Mouse (Mus musculus) left cerebral cortex, postnatal 14 days (tissue): ENCODE measurements around the gene Rbl1. TPM values are rescaled to one million over a fixed set of nuclear protein-coding genes. Genes with fewer than 3 reads are reported as not detected.
"Not testable (repeated sequence)": the region's sequence is repeated elsewhere in the genome, so short reads cannot be mapped to it uniquely, and the experiment has no call there.

ENCODE experiments used
- DNase-seq, 2 experiments: peaks; one replicate each; pipeline ENCODE4 v3.0.0; 2021 to 2022; ENCODE audit warnings: low spot score in 2 of 2, mixed read lengths in 1 of 2
- intact Hi-C: fragments of 180-260 bp; cut with DNase I; formaldehyde crosslinking; loops from one replicate; pipeline ENCODE4 v1.15.1; 2025
- long read RNA-seq, 2 experiments: library from polyadenylated mRNA; stranded (forward); transcript quantifications; one replicate each; pipeline ENCODE4 v2.0.0; 2021
- total RNA-seq, 2 experiments: library from RNA; stranded (reverse); gene quantifications; 2 replicates each; pipeline ENCODE4 v1.2.3; 2021

Rbl1 gene
- total RNA-seq, result 1 to 10 TPM; 1.7 to 1.8 TPM
- long read RNA-seq, experiment 1, full-length matches to known transcripts, result 1 of 2 reads
- long read RNA-seq, experiment 1, partial matches to known transcripts, result 0 of 2 reads
- long read RNA-seq, experiment 1, other reads (novel, unspliced or antisense), result 1 of 2 reads
- long read RNA-seq, experiment 2, full-length matches to known transcripts, result 1 of 1 reads
- long read RNA-seq, experiment 2, partial matches to known transcripts, result 0 of 1 reads
- long read RNA-seq, experiment 2, other reads (novel, unspliced or antisense), result 0 of 1 reads

DNA sequence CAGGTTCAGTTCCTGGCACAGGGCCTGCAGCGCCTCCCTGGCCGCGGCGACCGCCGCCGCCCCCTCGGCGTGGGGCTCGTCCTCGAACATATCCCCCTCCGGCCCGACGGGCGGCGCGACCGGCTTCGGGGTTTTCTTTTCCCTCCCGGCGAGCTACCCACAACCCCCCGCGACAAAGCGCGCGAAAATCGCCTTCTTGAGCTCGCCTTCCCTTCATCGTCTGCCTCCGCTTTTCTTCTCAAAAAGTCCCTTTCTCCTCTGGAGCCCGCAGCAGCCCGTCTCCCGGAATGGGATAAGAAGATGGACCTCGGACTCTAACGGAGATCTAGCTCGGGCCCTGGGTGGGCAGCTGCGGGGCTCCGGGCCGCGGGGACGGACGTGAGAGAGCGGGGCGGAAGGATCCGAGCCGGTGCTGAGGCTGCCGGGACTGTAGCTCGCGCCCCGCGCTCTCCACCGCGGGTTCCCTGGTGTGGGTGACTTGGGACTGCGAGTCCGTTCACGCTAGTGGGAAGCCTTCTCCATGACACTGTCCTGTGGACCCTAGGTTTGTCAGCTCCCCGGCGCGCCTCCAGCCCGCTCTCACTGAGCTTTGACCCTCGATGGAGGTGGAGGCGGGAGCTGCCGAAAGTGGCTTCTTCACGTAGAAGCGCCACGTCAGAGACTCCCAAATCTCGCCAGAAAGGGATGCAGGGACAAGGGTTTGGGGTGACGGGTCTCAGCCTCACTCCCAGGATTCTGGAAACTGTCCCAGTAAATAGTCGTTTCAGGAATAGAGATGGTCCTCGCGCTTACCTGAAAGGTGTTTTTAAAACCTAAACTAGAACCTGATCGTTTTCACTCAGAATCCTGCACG lies at the start of gene Rbl1:
TSS of gene Rbl1 (minus strand) at position 169 of the 853 bp plus-strand sequence.
- intact Hi-C loops, result loop anchor here (2.0 to 5.0 kb wide), 2 partner anchors 53 to 74 kb away; partner anchors contain the start of genes Mroh8 and Rpn2

DNA sequence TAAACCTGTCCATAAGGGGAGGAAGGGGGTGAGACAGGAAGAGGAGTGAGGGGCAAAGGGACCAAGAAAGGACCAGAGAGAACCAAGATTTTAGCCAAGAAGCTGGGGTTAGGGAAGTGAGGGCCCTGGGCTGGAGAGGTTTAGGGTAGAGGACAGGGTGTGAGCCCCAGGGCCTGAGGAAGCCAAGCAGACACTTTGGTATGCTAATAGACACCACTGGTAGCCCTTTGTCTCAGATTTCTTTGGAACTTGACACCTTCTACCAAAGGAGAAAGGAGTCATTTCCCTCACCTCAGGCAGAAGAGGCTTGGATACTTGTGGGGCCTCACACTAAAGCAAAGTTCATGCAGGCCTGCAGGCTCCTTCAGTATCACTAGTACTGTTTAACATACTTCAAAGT lies 43.8 kb upstream of the Rbl1 start:
- no peak for DNase-seq
- intact Hi-C loops, result no loop called here

More for the DNA sequence above, at the start of gene Rbl1:
- DNase-seq, result peak; percentile 84 to 88

- intact Hi-C loops, result no loop called here
- peak in 1 of 2 experiments; percentile 18 for DNase-seq
Observed at GRCm38 (mm10) chr2:157245603-157246002, 41.3 kb upstream of the Rbl1 start.

DNA sequence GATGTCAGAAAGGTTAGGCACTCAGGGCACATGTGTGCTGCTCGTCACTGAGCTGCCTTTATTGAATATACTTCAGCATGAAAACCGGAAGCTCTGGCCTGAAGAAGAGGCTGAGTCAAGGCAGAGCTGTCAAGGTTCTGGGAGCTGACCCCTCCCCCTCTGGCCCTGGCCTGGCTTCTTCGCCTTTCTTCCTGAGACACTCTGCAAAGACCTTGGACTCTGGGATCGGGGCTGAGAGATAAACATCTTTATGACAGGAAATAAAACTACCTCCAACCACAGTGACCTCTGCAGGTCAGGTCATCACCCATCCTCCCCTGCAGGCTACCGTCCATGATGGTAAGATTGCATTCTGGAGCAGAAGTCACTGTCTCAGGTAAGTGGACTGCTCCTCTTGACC lies 40.7 kb upstream of the Rbl1 start:
- no peak for DNase-seq
- intact Hi-C loops, result no loop called here

GRCm38 (mm10) chr2:157235946-157236345 lies 31.6 kb upstream of the Rbl1 start:
- no peak for DNase-seq
- intact Hi-C loops, result no loop called here

DNA sequence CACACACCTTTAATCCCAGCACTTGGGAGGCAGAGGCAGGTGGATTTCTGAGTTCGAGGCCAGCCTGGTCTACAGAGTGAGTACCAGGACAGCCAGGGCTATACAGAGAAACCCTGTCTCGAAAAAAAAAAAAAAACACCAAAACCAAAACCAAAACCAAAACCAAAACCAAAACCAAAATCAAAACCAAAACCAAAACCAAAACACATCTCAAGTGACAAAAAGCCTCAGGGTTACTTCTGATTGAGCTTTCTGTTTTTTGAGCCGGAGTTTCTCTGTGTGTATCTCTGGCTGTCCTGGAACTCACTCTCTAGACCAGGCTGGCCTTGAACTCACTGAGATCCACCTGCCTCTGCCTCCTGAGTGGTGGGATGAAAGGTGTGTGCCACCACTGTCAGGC lies 17.6 kb upstream of the Rbl1 start:
- DNase-seq, intact Hi-C loops: not testable (repeated sequence)

DNA sequence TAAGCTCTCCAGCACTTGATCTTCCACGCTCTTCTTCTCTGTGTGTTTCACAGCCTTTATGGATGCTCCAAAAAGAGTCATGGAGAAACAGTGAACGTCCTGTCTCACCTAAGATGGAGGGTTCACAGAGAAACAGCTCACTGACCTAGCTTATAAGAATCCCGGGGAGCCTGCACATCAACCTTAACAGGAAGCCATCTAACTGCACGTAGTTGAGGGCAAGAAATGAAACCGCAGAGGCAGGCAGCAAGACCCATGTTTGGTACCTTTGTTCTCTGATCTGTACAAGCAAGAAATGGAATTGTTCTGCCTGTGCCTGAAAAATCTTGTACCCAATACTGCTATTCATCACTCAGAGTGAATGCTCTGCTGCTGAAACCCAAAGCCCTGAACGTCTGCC lies 15.8 kb upstream of the Rbl1 start:
- DNase-seq, result no peak
- intact Hi-C loops, result no loop called here

GRCm38 (mm10) chr2:157211731-157212130 lies 7.4 kb upstream of the Rbl1 start:
- DNase-seq, result no peak
- intact Hi-C loops, result no loop called here

DNA sequence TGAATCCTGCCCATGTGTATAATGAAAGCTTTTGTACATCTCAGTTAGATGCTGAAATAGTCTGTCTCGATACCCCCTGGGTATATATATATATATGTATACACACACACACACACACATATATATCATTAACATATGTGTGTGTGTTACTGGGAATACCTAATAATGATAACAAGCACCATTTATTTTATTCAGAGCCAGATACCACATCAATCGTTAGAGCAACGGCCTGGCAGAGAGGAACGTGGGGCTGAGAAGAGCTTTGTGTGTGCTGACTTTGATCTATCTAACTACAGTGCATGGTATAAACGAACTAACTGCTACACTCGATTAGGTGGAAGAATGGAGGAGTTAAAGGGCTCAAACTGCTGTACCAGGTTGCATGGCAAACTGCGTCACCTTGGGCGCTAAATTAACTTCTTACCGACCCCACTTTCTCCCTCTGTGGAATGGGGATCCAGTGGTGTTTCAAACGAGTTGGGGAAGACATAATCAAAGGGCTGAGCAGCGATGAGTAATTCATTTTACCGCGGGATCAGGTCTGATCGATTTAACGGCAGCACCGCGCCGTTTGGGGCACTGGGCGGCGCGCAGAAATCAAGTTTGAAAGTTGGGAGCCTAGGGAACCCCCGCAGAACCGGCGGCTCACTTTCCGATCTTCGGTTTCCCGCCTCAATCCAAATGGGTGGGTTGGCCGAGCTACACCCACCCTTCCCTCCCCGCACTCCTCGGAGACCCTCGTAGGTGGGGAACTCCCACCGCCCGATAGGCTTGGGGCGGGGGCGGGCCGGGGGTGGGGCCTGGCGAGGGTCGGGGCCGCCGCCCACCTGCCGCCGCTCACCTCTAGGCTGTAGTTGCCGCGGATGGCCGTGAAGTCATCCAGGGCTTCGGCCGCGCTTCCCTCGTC lies 622 bp downstream of the Rbl1 start:
- intact Hi-C loops, result loop anchor here (2.0 to 5.0 kb wide), 2 partner anchors 54 to 75 kb away; partner anchors contain the start of genes Mroh8 and Rpn2
- peak; percentile 5 to 26 for DNase-seq

- DNase-seq, result no peak
- intact Hi-C loops, result loop anchor here (5.0 kb wide), 1 partner anchor 54 kb away; no protein-coding TSS in a partner anchor
Observed at GRCm38 (mm10) chr2:157203026-157203425, 1.3 kb downstream of the Rbl1 start.

GRCm38 (mm10) chr2:157202361-157202760 lies 2.0 kb downstream of the Rbl1 start:
- intact Hi-C loops, result loop anchor here (5.0 kb wide), 1 partner anchor 55 kb away; no protein-coding TSS in a partner anchor
- DNase-seq, result no peak

DNA sequence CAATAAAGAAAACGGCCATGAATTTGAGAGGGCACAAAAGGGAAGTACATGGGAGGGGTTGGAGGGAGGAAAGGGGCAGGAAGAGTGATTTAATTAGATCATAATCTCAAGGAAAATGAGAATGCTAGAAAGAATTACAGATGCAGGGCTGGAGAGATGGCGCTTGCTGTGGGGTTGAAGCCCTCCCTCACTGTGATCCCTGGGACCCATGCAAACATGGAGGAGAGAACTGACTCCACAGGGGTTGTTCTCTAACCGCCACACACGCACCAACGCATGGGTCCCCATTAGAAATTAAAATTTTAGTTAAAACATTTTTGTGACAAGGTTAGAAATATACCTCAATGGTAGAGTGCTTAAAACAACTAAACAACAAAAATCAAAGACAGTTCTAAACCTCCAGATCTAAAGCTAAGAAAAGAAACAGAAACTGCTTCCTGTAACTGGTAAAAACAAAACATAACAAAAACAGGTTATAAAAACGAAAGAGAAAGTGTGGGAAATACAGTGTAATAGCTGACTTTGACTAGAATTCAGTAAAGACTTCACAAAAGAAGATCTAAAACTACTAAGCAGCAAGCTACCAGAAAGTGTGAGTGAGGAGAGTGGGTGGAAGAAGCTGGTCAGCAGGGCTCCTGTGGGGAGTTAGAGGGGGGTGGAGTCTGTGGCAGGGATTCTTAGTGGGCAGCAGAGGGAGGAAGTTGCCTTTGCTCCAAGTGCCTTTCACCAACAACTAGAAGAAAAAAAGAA lies 3.1 kb downstream of the Rbl1 start:
- intact Hi-C loops, result loop anchor here (5.0 kb wide), 1 partner anchor 56 kb away; no protein-coding TSS in a partner anchor
- DNase-seq, result no peak

GRCm38 (mm10) chr2:157198405-157198804 lies 5.9 kb downstream of the Rbl1 start:
- intact Hi-C loops, DNase-seq: not testable (repeated sequence)

DNA sequence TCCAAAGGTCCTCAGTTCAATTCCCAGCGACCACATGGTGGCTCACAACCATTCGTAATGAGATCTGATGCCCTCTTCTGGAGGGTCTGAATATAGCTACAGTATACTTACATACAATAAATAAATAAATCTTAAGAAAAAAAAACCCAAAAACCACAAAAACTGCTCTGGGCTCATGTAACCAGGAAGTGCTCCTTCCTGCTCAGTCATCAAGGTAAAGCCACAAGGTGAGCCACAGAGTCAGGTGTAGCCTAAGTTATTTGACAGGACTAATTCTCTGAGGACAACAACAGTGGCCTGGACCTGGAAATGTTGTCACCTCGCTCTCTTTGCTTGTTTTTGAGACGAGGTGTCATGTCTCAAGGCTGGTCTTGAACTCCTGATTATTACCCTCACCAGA lies 13.7 kb downstream of the Rbl1 start:
- no peak for DNase-seq
- intact Hi-C loops, result no loop called here

DNA sequence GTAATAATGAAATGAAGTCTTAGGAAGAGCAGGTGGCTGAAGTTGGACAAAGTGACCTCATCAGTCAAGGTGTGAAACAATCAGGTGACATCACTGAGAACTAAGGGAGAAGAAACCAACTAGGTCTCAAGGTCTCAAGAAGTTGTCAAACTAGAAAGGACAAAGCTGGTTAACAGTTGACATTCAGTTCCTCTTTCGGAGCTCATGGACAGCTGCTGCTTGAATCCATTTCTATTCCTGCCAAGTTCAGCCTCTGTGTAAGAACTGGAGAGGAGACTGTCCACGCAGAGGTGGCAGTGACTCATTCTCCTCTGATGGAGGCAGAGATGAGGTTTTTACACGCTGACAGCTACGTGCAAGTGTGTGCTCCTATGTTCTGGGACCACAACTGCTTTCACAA lies 17.1 kb downstream of the Rbl1 start:
- intact Hi-C loops, result no loop called here

GRCm38 (mm10) chr2:157186504-157186903 lies 17.8 kb downstream of the Rbl1 start:
- intact Hi-C loops, result no loop called here

More for the DNA sequence above, 17.1 kb downstream of the Rbl1 start:
- DNase-seq, result no peak

DNA sequence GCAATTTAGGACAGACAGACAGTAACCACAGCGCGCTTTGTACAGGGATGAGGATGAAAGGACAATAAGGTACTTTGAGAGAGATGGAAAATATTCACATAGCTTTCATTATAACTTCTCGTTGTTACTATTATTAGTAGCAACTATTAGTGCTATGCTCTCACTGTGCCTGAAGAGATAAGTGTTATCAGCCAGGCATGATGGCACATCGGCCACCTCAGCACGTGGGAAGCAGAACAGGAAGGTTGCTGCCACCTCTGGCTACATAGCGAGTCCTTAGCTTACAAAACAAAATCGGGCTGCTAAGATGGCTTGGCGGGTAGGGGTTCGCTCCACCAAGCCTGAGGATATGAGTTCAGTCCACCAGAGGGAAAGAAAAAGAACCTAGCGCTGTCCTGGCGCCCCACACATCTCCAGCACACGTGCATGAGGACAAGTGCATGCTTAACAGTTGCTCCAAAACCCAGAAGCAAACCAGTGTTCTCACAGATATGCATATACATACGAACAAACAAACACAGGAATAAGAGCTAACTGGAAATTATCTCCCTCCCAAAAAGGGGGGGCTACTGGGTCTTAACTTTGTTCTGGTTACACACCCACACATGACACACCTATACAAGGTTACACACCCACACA lies 19.2 kb downstream of the Rbl1 start:
- no peak for DNase-seq
- intact Hi-C loops, result no loop called here

More at GRCm38 (mm10) chr2:157186504-157186903, 17.8 kb downstream of the Rbl1 start:
- no peak for DNase-seq

GRCm38 (mm10) chr2:157178167-157178566 lies 26.2 kb downstream of the Rbl1 start:
- intact Hi-C loops, result no loop called here
- DNase-seq, result no peak
